Mouse (Mus musculus) induced T-regulatory cell, adult 2 months (primary cell): ENCODE measurements around the gene St7l.

Experiments used
- DNase-seq: peaks from one replicate; pipeline ENCODE4 v3.0.0-alpha.2; 2012; ENCODE audit warnings: low read depth

The St7l gene

GRCm38 (mm10) chr3:104901154-104901553 is 37.3 kb downstream of the St7l start:
- DNase-seq: no peak

GRCm38 (mm10) chr3:104905389-104905788 is 41.6 kb downstream of the St7l start:
- no peak for DNase-seq

- no peak for DNase-seq
Measured at GRCm38 (mm10) chr3:104906007-104906406, 42.2 kb downstream of the St7l start.

- no peak for DNase-seq
Measured at GRCm38 (mm10) chr3:104909195-104909594, 45.4 kb downstream of the St7l start.

- DNase-seq: no peak
Measured at GRCm38 (mm10) chr3:104914986-104915385, 51.2 kb downstream of the St7l start.

- DNase-seq: no peak
Measured at GRCm38 (mm10) chr3:104929385-104929784, 65.6 kb downstream of the St7l start.

GRCm38 (mm10) chr3:104937728-104938305 is 74.0 kb downstream of the St7l start:
- DNase-seq: peak; percentile 12

- DNase-seq: no peak
Measured at GRCm38 (mm10) chr3:104938327-104938726, 74.5 kb downstream of the St7l start.

GRCm38 (mm10) chr3:104940691-104941090 is 76.9 kb downstream of the St7l start:
- no peak for DNase-seq

- DNase-seq: no peak
Measured at GRCm38 (mm10) chr3:104942682-104943081, 78.9 kb downstream of the St7l start.

GRCm38 (mm10) chr3:104943333-104943732 is 79.5 kb downstream of the St7l start:
- DNase-seq: no peak

GRCm38 (mm10) chr3:104944894-104945293 is 81.1 kb downstream of the St7l start:
- no peak for DNase-seq

- DNase-seq: no peak
Measured at GRCm38 (mm10) chr3:104950926-104951325, 87.1 kb downstream of the St7l start.

GRCm38 (mm10) chr3:104952891-104953670 is 89.3 kb downstream of the St7l start:
- no peak for DNase-seq

GRCm38 (mm10) chr3:104954137-104954536 is 90.3 kb downstream of the St7l start:
- no peak for DNase-seq

- no peak for DNase-seq
Measured at GRCm38 (mm10) chr3:104954551-104954950, 90.7 kb downstream of the St7l start.

GRCm38 (mm10) chr3:104956131-104956581 is 92.4 kb downstream of the St7l start:
- DNase-seq: no peak

GRCm38 (mm10) chr3:104960026-104961000 is 96.5 kb downstream of the St7l start:
- DNase-seq: peak; percentile 18

- peak; percentile 49 for DNase-seq
Measured at GRCm38 (mm10) chr3:104961066-104962059, 97.6 kb downstream of the St7l start, which contains the start of gene Wnt2b. Gene Wnt2b, minus strand, starts transcription at chr3:104961921.

GRCm38 (mm10) chr3:104962141-104962611 is 98.4 kb downstream of the St7l start:
- peak; percentile 22 for DNase-seq

- no peak for DNase-seq
Measured at GRCm38 (mm10) chr3:104962866-104963265, 99.1 kb downstream of the St7l start.
